Mouse (Mus musculus) cerebellum, postnatal 10 days (tissue): Measurements from ENCODE around the gene Adat1.

ENCODE experiments used
- DNase-seq, 2 experiments: peaks; one replicate each; pipeline ENCODE4 v3.0.0; 2021; ENCODE audit warnings: mixed read lengths in 2 of 2

Gene Adat1

GRCm38 (mm10) chr8:111992013-111992702 lies at the start of gene Adat1:
TSS of gene Adat1 (minus strand) at chr8:111992302.
- DNase-seq = peak; percentile 91 to 94

- no peak for DNase-seq
These were observed 45.4 kb upstream of the Adat1 start for GRCm38 (mm10) chr8:112037521-112037920.

- DNase-seq = peak; percentile 45 to 71
These were observed 42.5 kb upstream of the Adat1 start for GRCm38 (mm10) chr8:112034603-112035002.

GRCm38 (mm10) chr8:112033071-112033470 lies 41.0 kb upstream of the Adat1 start:
- DNase-seq = no peak

- DNase-seq = no peak
These were observed 38.6 kb upstream of the Adat1 start for GRCm38 (mm10) chr8:112030663-112031062.

GRCm38 (mm10) chr8:112029455-112029854 lies 37.4 kb upstream of the Adat1 start:
- no peak for DNase-seq

GRCm38 (mm10) chr8:112014936-112015335 lies 22.8 kb upstream of the Adat1 start, which contains the start of gene Gm6793:
TSS of gene Gm6793 (minus strand) at chr8:112015036.
- DNase-seq = no peak

GRCm38 (mm10) chr8:112011816-112012242 lies 19.7 kb upstream of the Adat1 start:
- DNase-seq = peak; percentile 69 to 71

GRCm38 (mm10) chr8:112010997-112011815 lies 19.1 kb upstream of the Adat1 start, which contains the start of the genes Kars and Terf2ip:
TSS of gene Kars (minus strand) at chr8:112011323.
TSS of gene Terf2ip (plus strand) at chr8:112011398.
- peak; percentile 94 to 97 for DNase-seq

- DNase-seq = no peak
These were observed 17.5 kb upstream of the Adat1 start for GRCm38 (mm10) chr8:112009558-112009957.

GRCm38 (mm10) chr8:112007669-112008068 lies 15.6 kb upstream of the Adat1 start:
- DNase-seq = no peak

- DNase-seq = no peak
These were observed 13.5 kb upstream of the Adat1 start for GRCm38 (mm10) chr8:112005601-112006000.

GRCm38 (mm10) chr8:112004754-112005153 lies 12.7 kb upstream of the Adat1 start:
- no peak for DNase-seq

- DNase-seq = no peak
These were observed 569 bp upstream of the Adat1 start for GRCm38 (mm10) chr8:111992703-111993039.

GRCm38 (mm10) chr8:111991278-111991677 lies 824 bp downstream of the Adat1 start:
- no peak for DNase-seq

- DNase-seq = peak; percentile 87 to 92
These were observed 2.2 kb downstream of the Adat1 start for GRCm38 (mm10) chr8:111989911-111990310.

GRCm38 (mm10) chr8:111984511-111984910 lies 7.6 kb downstream of the Adat1 start:
- DNase-seq = no peak

GRCm38 (mm10) chr8:111982116-111982515 lies 10.0 kb downstream of the Adat1 start:
- DNase-seq = peak; percentile 57 to 63

GRCm38 (mm10) chr8:111978147-111978546 lies 14.0 kb downstream of the Adat1 start:
- DNase-seq = peak in 1 of 2 experiments; percentile 29

- no peak for DNase-seq
These were observed 15.8 kb downstream of the Adat1 start for GRCm38 (mm10) chr8:111976326-111976725.

GRCm38 (mm10) chr8:111975706-111976105 lies 16.4 kb downstream of the Adat1 start:
- DNase-seq = no peak

GRCm38 (mm10) chr8:111974138-111974537 lies 18.0 kb downstream of the Adat1 start:
- no peak for DNase-seq

- DNase-seq = no peak
These were observed 23.1 kb downstream of the Adat1 start for GRCm38 (mm10) chr8:111968991-111969390.

- no peak for DNase-seq
These were observed 23.6 kb downstream of the Adat1 start for GRCm38 (mm10) chr8:111968541-111968940.
